Mouse (Mus musculus): ENCODE measurements around the gene Hmcn2.

Gene Hmcn2

GRCm38 (mm10) chr2:31304801-31305665 lies 9.2 kb upstream of the Hmcn2 start:
- DNase-seq (ENCODE audit: low spot score), result no peak

DNA sequence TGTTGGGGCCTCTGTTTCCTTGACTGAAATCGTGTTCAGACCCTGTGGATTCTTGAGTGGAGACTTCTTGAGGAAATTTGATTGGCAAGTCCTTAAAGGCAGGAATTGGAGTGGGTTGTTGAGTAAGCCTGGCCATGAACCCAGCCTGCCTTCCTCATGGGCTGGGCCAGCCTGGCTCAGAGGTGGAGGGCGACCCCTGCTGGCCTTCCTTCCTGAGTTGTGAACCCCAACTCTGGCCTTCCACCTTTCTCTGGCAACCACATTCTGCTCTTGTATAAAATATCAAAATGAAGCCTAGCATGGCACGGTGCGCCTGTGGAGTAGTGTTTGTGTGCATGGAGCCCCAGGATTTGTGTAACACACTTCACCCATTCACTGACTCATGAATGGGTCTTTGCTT lies 8.5 kb upstream of the Hmcn2 start:
- no peak for DNase-seq (ENCODE audit: low spot score)

- DNase-seq (ENCODE audit: low spot score), result no peak
Measured at GRCm38 (mm10) chr2:31308257-31308656, 6.0 kb upstream of the Hmcn2 start.

DNA sequence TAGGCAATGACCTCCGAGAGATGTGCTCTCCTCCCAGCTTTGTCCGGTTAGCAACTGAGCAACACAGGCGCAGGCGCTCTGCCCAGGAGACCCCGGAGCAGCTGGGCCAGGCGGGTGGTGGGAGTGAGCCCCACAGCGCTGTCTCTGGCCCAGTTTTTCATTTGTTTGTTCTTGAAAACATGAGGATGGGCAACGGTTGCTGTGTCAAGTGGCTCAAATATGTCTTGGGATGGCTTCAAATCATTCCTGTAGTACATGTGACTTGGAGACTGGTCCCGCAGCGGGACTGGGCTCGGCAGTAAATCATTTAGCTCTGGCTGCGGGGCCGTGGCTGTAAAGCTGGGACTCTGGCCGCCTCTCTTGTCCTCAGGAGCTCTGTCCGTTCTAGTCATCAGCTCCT lies 4.7 kb upstream of the Hmcn2 start:
- DNase-seq (ENCODE audit: low spot score), result no peak

GRCm38 (mm10) chr2:31318162-31318561 lies 3.9 kb downstream of the Hmcn2 start:
- DNase-seq (ENCODE audit: low spot score), result no peak

DNA sequence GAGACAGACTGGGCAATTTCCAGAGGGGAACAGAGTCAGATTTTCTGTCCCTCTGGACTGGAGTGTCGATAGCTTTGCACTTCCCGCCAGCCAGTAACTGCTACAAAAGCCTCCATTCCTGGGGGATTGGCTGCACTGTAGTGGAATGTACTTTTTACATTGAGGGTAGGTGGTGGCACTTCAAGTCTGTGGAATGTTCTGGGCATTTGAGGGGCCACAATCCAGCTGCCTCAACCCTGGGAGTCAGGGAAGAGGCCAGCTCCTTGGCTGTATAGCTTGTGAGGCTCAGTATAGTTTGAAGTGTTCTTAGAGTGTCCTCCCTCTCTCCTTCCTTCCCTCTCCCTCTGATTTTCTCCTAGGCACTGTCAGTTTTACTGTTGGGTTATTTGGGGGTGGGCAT lies 5.0 kb downstream of the Hmcn2 start:
- no peak for DNase-seq (ENCODE audit: low spot score)

DNA sequence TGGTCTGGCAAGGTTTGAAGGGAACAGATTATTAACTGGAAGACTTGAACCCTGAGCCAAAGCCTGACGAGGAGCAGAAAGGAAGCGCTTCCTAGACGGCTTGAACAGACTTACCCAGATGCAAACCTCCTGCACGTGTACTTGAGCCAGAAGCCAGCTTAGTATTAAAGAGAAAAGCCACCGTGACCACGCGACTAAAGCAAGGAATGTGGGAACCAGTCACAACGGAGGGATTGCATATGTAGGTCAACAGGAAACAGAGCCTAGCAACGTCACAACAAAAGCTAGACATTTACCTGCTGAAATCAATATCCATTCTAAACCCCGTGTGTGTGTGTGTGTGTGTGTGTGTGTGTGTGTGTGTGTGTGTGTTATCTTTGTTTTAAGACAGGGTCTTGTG lies 13.0 kb downstream of the Hmcn2 start:
- DNase-seq (ENCODE audit: low spot score), result no peak

DNA sequence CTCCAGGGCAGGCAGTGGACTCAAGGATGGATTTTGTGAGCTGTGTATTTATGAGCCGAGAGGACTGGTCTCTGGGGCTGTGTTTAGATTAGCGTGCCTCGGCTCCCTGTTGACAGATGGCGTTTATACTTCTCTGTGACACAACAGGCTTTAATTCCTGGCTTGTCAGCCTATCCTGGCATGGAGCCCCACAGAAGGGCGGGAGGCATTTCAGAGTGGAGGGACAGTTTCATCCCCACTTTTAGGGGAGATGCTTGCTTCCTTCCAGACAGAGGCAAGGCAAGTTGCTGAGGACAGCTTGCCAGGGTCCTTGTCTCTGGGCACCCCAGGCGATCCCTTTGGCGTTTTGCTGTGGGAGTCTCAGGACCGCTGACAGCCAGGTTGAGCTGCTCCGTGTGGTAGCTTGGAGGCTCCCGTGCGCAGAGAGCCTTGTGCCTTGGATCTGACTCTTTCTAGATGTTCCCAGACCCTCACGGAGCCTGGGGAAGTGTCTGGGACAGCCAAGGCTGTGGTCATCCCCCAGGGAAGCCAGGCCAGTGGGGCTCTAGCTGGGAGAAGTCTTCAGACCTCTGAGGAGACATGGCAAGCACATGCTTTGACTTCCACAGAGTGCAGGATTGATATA lies 23.6 kb downstream of the Hmcn2 start:
- no peak for DNase-seq (ENCODE audit: low spot score)

DNA sequence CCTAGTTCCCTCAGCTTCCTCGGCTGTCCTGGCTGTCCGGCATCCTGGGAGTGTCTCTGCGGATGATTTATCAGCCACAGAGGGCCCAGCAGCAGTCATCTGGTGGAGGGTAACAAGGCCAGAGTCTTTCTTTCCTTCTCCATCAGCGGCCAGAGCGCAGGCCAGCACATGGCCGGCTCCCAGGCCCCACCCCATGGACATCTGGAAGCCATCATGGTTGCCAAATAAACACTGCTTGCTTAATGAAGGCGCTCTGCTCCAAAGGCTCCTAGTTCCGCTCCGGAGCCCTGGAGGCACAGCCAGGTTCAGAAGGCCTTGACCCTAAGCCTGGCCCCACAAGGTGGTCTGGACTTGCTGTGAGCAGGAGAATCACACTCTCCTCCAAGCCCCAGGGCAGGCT lies 25.6 kb downstream of the Hmcn2 start:
- DNase-seq (ENCODE audit: low spot score), result peak; percentile 31

DNA sequence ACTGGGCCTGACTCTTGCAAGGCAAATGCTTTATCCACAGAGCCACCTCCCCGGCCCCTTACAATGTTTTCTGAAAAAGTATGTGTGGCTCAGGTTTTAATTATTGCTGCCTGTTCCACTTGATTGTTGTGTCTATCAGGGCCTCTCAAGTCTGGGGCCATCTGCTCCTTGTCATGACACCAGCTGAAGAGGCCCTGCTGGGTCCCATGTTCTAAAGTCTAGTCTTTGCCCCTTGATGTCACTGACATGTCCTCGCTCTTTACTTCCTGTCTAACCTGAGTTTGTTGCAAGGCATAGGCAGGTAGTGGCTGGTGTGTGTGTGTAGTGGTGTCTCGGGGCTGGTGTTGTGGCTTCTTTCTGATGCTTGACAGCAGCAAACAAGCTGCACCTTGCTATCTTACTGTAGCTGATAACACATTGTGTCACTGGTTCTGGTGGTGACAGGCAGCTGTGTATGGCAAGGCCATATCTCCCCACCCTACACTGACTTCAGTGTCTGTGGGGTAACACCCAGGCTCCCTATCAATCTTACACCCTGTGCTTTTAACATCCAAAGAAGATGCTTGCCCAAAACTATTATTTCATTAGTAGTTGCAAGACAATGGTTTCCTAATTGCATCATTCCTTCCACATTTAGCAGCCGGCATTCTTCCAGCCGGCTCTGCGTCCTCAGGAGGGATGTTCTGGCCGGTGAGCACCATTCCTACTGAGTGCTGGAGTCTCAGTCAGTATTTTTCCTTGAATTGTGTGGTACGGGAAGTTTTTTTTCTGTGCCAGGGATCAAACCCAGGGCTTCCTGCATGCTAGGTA lies 27.7 kb downstream of the Hmcn2 start:
- DNase-seq (ENCODE audit: low spot score), result no peak

DNA sequence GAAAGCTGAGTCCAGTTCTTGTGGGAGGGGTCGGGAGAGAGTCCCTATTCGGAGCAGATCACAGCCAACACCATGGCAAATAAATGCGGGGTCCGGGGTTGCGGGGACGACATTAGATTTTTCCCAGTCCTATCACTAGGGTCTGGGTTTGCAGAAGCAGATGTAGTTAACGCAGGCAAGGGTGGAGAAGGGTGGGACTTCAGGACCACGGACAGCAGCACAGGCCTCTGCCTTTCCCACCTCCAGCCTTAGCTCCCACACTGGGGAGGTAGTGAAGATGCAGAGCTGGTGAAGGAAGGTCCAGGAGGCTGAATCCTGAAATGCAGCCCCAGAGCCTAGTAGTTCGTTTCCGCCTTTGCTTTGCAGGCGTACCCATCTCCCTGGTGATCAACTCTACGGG lies 31.9 kb downstream of the Hmcn2 start:
- DNase-seq (ENCODE audit: low spot score), result peak; percentile 58

DNA sequence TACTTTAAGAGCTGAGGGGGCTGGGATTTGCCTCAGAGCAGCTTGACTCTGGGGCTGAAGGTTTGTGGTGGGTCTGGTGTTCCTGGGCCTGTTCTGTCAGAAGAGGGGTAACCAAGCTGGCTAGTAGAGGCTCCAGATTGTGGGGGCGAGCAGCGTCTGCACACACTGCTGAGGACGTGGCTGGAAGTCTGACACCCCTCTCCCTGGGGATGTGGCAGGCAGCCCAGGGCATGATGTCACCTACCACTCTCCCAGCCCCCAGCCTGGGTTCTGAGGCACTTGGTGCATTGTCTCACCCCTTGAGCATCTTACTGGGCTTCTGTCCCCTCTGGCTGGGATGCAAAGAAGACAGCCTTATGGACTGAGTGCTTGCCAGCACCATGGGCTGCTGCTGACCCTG lies 34.2 kb downstream of the Hmcn2 start:
- DNase-seq (ENCODE audit: low spot score), result no peak

DNA sequence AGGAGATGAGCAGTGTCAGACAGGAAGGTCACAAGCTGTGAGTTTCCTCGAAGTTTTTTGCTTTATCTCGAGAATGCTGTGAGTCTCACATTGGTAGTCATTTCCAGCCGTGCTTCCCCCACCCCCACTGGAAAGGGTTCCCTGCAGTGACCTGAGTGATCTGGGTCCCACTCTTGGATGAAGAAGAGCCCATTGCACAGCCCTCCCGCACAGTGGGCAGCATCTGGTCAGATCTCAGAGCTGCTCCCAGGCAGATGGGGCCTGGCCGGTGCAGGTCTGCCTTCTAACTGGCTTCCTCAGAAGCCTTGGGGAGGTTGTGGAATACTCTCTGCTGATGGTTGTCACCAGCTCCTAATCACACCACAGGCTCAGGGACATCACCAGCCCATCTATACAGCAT lies 34.6 kb downstream of the Hmcn2 start:
- DNase-seq (ENCODE audit: low spot score), result no peak

DNA sequence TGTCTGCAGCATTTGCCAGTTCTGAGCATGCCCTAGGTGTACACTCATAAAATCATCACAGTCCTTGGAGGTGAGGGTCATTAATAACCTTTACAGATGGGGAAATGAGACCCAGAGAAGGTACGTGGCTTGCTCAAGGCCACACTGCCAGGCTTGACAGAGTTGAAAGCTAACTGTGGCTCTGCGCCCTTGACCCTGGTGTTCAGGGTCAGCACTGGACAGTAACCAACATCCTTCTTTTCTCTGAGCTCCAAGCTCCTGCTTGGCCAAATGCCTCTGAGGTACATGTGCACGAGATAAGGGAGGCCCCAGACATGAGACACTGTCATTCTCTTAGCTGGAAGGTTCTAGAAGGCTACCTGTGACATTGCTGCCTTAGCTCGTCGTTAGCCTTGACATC lies 42.6 kb downstream of the Hmcn2 start:
- no peak for DNase-seq (ENCODE audit: low spot score)

DNA sequence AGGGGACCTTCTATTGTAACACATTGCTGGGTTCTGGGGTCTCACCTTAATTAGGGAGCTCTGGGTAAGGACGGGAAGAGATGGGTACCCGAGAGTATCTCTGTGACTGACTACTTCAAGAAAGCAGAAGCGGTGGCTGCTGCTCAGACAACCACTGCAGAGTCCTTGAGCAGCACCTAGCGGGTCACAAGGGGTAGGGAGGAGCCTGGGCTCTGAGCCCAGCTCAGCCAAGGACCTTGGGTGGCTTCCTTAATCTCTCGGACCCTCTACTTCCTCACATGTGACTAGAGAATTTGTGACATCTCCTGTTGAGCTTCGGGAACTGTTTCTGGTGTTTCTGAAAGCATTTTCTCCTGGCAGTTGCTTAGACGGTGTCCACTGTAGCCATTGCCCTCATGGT lies 45.1 kb downstream of the Hmcn2 start:
- DNase-seq (ENCODE audit: low spot score), result no peak

GRCm38 (mm10) chr2:31367186-31367585 lies 53.0 kb downstream of the Hmcn2 start:
- no peak for DNase-seq (ENCODE audit: low spot score)

GRCm38 (mm10) chr2:31371396-31371795 lies 57.2 kb downstream of the Hmcn2 start:
- DNase-seq (ENCODE audit: low spot score), result peak; percentile 9

DNA sequence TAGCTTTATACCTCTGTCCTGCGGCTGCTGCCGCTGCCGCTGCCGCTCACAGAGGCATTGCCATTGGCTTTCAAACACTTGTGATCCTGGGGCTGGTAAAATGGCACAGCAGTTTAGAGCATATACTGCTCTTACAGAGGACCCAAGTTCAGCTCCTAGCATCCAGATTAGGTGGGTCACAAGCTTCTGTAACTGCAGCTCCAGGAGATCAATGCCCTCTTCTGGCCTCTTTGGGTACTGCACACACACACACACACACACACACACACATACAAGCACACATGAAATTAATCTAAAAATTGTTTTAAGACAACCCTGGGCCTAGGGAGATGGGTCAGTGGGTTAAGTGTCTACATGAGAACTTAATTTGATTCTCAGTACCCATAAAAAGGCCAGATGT lies 58.0 kb downstream of the Hmcn2 start:
- no peak for DNase-seq (ENCODE audit: low spot score)

- DNase-seq (ENCODE audit: low spot score), result peak; percentile 11
Measured at GRCm38 (mm10) chr2:31374415-31374814, 60.2 kb downstream of the Hmcn2 start.

DNA sequence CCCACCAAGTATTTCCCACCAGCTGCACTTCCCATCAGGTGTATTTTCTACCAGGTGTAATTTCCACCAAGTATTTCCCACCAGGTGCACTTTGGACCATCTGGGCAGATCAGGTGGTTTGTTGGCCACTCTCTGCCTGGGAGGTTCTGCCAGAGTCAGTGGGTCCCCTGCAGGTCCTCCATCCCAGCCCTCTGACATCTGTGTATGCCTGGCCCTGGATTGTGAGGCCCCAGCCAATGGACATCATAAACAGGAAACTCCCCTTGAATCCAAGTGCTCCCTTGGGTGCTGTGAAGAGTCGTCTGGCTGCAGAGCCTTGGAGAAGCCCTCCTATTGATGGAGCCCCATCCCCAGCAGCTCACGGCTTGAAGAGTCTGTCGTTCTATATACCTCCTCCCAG lies 61.8 kb downstream of the Hmcn2 start:
- DNase-seq (ENCODE audit: low spot score), result no peak

- no peak for DNase-seq (ENCODE audit: low spot score)
Measured at GRCm38 (mm10) chr2:31377481-31377880, 63.3 kb downstream of the Hmcn2 start.

DNA sequence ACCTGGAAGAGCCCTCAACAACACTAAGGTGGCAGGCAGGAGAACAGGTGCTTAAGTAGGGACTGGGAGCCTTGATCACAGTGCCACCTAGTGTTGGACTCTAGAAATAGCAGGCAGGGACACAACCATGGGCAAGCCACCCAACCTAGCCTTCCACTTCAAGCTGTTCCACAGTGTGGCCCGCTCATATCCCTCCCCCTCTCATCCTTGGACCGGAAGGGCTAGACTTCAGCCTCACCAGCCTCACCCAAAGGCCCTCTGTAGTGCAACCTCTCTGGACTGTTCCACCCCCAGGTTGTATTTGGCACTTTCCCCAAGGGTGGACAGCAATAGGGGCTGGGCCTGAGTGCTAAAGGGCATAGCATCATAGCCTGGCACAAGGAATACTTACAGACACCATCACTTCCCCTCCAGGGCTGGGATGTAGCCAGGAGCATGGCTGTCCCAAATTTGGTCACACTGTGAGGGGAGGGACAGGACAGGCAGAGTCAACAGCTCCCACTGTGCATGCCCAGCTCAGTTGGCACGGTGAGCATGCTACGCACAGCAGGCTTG lies 67.2 kb downstream of the Hmcn2 start:
- DNase-seq (ENCODE audit: low spot score), result peak; percentile 50

GRCm38 (mm10) chr2:31382952-31383351 lies 68.7 kb downstream of the Hmcn2 start:
- peak; percentile 22 for DNase-seq (ENCODE audit: low spot score)
